Mouse (Mus musculus) T-helper 2 cell (primary cell): ENCODE data around the gene Mrpl20.

ENCODE experiments used
- in situ Hi-C: fragments of 300-600 bp; cut with MboI, MseI; formaldehyde crosslinking; loops from one replicate; pipeline ENCODE4 v1.15.1; 2025; ENCODE audit warnings: high pct_unique_total_duplicates

Mrpl20 gene

DNA sequence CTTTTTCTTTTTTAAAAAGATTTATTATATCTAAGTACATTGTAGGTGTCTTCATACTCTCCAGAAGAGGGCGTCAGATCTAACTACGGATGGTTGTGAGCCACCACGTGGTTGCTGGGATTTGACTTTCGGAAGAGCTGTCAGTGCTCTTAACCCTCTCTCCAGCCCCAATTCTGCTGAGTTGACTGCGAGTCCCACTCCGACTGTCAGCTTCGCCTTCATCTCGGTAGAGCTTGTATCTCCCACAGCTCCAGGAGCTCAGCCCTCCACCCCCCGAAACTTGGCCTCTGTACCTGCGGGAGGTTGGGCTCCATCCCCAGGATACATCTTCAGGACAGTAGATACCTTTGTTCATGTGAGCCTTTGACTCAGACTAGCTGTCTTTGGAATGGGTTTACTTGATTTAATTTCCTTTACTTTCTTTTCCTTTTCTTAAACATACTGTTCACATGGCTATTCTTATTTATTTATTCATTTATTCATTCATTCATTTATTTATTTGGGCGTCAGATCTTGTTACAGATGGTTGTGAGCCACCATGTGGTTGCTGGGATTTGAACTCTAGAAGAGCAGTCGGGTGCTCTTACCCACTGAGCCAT, at the start of gene Mrpl20:
Gene Mrpl20, plus strand, starts transcription at position 138 of the 599 bp plus-strand sequence.
- in situ Hi-C loops = no loop called here

GRCm38 (mm10) chr4:155757011-155757410, 45.7 kb upstream of the Mrpl20 start:
- in situ Hi-C loops = no loop called here

- in situ Hi-C loops = no loop called here
Observed at GRCm38 (mm10) chr4:155759862-155760612, 42.6 kb upstream of the Mrpl20 start.

DNA sequence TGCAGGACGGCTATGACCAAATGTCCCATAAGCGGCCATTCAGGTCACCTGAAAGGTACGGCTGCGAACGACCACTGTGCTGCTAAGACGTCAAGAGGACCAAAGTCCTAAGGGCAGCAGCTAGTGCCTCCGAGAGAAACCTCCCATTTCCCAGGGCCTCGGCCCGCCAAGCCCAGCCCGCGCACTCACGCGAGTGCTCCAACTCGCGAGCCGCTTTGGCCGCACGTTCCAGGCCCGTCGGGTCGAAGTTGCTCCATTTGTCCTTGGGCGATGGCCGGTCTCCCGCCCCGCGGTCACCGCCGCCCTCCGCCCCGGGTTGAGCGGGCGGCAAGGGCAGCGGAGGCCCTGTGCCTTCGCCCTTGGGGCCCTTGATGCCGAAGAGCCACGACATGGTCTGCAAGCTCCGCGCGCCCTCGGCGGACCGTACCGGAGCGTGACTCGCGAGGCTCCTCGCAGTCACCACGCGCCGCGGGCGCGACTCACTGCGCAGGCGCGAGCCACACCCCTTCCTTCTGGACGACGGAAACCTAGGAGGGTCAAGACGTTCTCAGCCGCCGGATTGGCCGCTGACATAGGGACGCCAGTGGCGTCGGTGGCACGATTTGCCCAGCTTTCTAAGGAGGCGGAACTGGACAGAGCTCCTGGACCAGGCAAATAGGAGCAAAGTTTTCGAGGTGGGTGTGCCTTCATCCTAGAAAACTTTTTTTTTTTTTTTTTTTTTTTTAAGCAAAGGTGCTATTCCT, 41.9 kb upstream of the Mrpl20 start, which contains the start of gene Atad3a:
Gene Atad3a, minus strand, starts transcription at position 481 of the 743 bp plus-strand sequence.
- in situ Hi-C loops = no loop called here

GRCm38 (mm10) chr4:155761356-155762099, 41.1 kb upstream of the Mrpl20 start:
- in situ Hi-C loops = no loop called here

DNA sequence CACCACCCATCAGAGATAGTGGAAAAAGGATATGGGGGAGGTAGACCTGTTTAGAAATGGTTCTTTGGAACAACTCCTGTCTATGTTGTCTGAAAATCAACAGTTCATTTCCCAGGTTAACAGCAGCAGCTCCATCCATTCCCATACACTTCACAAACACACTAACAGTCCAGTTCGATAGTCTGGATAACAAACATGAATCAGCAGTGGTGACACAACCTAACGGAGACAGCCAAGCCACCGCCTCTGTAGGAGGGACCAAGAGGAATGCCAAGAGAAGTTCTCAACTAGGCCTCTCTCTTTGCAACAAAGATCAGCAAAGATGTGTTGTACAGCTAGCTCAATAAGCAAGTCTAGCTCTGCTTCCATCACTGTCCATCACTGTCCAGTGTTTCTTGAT, 40.3 kb upstream of the Mrpl20 start:
- in situ Hi-C loops = no loop called here

DNA sequence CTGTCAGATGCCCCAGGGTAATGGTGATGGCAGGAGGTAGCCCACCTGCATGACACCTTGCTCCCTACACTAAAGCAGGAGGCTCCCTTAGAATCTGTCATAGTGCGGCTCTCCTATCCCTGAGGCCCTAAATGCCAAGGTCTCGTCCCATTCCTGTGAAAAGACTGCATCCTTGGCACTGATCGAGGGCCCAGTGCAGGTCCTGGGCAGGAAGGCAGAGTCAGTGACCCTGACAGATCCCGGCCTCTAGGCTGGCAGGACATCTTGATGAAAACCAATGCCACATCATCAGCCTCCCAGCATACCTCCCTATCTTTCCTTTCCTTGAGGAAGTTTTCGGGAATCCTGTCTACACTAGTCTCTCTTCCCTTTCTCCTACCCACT, 33.2 kb upstream of the Mrpl20 start:
- in situ Hi-C loops = no loop called here

DNA sequence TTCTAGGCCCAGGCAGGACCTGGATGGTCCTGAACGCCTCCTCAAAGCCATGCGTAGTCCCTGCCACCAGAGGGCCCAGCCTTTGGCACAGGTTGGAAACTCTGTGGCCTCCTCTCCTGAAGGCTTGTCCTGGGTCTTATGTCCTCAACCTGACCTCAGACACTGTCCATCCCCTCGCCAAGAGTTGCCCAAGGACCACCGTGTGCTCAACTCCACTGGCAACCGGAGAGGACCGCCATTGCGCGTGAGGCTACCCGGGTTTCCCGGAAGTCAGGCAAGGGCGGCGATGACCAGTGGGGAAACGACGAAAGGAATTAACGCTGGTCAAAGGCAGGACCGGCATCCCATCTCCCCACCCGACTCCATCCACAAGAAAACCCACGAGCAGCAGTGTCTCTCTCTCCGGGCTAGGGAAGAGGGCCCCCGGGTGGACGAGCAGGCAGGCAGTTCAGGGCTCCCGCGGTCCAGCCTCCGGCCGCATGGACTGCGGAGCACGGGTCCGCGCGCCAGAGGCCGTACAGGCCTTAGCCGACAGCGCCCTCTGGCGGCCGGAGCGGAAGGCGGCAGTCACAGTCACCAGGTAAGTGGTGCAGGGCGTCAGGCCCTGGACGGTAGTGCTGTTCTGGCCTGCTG, 32.7 kb upstream of the Mrpl20 start:
- in situ Hi-C loops = no loop called here

DNA sequence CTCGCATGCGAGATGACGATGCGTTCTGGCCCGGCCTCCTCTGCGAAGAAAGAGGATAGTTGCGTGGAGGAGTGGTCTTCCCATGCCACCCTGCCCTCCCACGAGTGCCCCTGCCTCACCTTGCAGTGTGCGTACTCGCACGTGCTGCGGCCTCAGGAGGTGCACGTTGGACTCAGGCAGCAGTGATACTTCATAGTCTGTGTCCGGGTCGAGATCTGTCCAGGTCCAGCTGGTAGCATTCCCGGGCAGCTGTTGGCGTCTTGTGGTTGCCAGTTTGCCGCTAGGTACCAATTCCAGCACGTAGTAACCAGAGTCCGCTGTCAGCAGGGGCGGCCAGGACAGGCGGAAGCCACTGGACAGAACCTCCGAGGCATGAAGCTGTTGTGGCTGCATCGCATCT, 32.1 kb upstream of the Mrpl20 start:
- in situ Hi-C loops = no loop called here

GRCm38 (mm10) chr4:155771706-155772105, 31.0 kb upstream of the Mrpl20 start:
- in situ Hi-C loops = no loop called here

DNA sequence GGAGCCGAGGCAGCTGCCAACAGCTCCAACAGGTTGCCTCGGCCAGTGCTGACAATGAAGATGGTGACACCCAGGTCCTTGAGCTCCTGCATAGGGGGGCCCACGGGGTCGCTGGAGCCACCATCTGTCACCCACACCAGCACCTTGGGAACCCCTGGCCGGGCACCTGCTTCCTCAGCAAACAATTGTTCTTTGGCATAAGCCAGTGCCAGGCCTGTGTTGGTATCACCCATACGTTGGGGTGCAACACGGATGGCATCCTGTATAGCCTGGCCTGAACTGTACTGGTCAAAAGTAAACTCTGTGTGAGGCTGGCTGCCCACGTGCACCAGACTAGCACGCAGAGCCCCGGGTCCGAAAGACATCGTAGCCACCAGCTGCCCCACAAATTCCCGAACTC, 29.9 kb upstream of the Mrpl20 start:
- in situ Hi-C loops = no loop called here

GRCm38 (mm10) chr4:155773335-155774078, 29.2 kb upstream of the Mrpl20 start:
- in situ Hi-C loops = no loop called here

GRCm38 (mm10) chr4:155774280-155774754, 28.4 kb upstream of the Mrpl20 start, which contains the start of gene Vwa1:
Gene Vwa1 (minus strand): TSS chr4:155774698.
- in situ Hi-C loops = no loop called here

DNA sequence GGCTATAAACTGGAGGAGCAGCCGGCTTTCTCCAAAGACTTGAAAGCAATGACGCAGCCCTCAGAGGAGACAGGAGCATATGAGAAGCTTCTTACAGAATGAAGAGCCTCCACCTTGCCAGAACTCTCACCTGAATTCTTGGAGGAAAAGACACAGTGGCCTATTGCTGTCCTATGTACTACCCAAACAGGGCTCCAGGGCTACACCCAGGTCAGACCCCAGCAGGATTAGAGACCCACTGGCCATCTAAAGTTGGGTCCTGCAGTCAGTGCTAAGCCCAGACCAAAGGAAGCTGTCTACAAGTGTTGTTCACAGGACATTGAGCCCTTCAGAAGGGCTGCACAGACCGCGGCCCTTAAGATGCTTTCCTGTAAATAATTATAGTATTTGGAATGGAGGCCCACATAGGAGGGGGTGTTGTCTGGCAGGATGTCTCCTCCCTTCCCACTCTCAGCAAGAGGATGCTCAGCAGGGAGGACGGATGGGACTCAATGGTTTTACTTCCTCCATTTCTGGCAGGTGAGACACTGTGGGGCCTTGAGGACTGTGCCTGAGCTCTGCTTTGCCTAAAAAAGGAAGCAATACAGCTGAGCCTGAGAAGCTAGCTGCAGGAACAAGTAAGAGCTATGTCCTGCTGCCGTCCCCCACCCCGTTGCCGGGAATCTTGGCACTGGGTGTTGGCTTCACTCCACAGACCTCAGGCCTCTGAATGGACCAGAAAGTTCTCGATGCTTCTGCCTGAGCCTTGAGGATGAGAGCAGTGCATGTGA, 27.5 kb upstream of the Mrpl20 start:
- in situ Hi-C loops = no loop called here

- in situ Hi-C loops = no loop called here
Observed at GRCm38 (mm10) chr4:155775855-155776254, 26.8 kb upstream of the Mrpl20 start.

- in situ Hi-C loops = no loop called here
Observed at GRCm38 (mm10) chr4:155776704-155777335, 25.9 kb upstream of the Mrpl20 start.

- in situ Hi-C loops = no loop called here
Observed at GRCm38 (mm10) chr4:155777816-155778215, 24.9 kb upstream of the Mrpl20 start.

- in situ Hi-C loops = no loop called here
Observed at GRCm38 (mm10) chr4:155779498-155779897, 23.2 kb upstream of the Mrpl20 start.

DNA sequence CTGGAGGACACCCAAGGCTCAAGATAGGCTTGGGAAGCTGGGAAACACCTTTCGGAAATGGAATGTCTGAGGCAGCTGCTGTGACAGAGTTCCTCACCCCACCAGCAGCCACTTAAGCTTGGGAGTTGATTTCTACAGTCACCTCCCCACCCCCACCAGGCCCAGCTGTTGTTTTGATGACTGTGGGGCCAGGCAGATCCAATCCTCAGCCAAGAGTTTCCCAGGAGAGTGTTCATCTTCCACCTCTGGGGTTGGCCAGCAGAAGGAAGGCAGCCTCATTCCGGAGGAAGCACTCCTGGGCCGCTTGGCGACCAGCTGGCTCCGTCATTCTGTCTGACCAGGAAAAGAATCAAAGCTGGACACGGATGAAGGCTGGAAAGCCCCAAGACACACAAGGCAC, 21.8 kb upstream of the Mrpl20 start:
- in situ Hi-C loops = no loop called here
